Mouse (Mus musculus) E14TG2a.4 (cell line): ENCODE measurements around the gene Ubash3b.

Source experiments
- CTCF ChIP-seq: conservative IDR thresholded peaks from 2 replicates; pipeline ENCODE4 v1.5.1; 2014; ENCODE audit warnings: low read length
- NANOG ChIP-seq: IDR thresholded peaks from 2 replicates; pipeline ENCODE4 v1.6.1; 2014; ENCODE audit warnings: borderline replicate concordance, low read length, mixed read lengths
- POU5F1 ChIP-seq: IDR thresholded peaks from 2 replicates; pipeline ENCODE4 v1.6.1; 2014; ENCODE audit warnings: low read length, borderline replicate concordance

GRCm38 (mm10) chr9:41181803-41182202 is 20.3 kb upstream of the Ubash3b start:
- TF ChIP-seq NANOG (no peak), CTCF (no peak), POU5F1 (no peak)
